In genomic region chr7:126823202-126823711, GRCm38 (mm10) we compare ENCODE assay signal across 11 mouse cellular contexts. TPM values are rescaled to one million over a fixed set of nuclear protein-coding genes. Genes with fewer than 3 reads are reported as not detected.
DNase-seq lines count a peak whose midpoint lies in the region; ATAC-seq and TF ChIP-seq lines count a peak whose summit lies in the region.
"Had no signal": no experiment of that assay in that cellular context is flagged by ENCODE, and none has a peak within 500 bp of the region (broad histone marks: within the 10 kb centered on the region; RNA-seq: fewer than 3 reads in every experiment).

No protein-coding gene starts in this region.

- H3K4me2 ChIP-seq in heart, embryonic 15.5 days = peak overlapping the region; percentile 57
- H3K4me2 ChIP-seq in embryonic facial prominence, embryonic 13.5 days = peak overlapping the region; percentile 59
- H3K4me2 ChIP-seq in limb, embryonic 12.5 days = peak overlapping the region; percentile 56
- peak overlapping the region; percentile 33 for H3K4me2 ChIP-seq in stomach, embryonic 14.5 days (replicated peaks; ENCODE audit: low read depth, low read length)

- ATAC-seq in heart, embryonic 15.5 days (replicated peaks; ENCODE audit: insufficient number of reproducible peaks, insufficient read depth, low FRiP score, low read depth) = 0 out of 2 replicates have a peak, but pooled peaks have one; percentile 19
- ATAC-seq in embryonic facial prominence, embryonic 13.5 days (ENCODE audit: insufficient number of reproducible peaks, insufficient read depth, low FRiP score, low TSS enrichment, low read depth) = 0 out of 2 replicates have a peak, but pooled peaks have one; percentile 10
- no peak for ATAC-seq in limb, embryonic 12.5 days (ENCODE audit: insufficient number of reproducible peaks, insufficient read depth, low FRiP score, low TSS enrichment, low read depth)
- no peak for ATAC-seq in stomach, embryonic 14.5 days (ENCODE audit: insufficient number of reproducible peaks, insufficient read depth, low FRiP score, low read depth)
- no peak for ATAC-seq in erythroid progenitor cell, adult 5-6 weeks (replicated peaks; ENCODE audit: low FRiP score, poor library complexity, severe bottlenecking)

- no peak for DNase-seq in heart, adult 11 months
- DNase-seq in brain, embryonic 14.5 days (ENCODE audit: low read depth) = peak; percentile 85
- no peak for DNase-seq in ovary, postnatal 14 days (ENCODE audit: low spot score)

- peaks cover 48% of the 10 kb centered on the region for H3K27me3 ChIP-seq in heart, embryonic 15.5 days
- peaks cover 38% of the 10 kb centered on the region for H3K27me3 ChIP-seq in embryonic facial prominence, embryonic 13.5 days
- peaks cover 45% of the 10 kb centered on the region for H3K27me3 ChIP-seq in limb, embryonic 12.5 days
- 0 out of 2 replicates have a peak, but pooled peaks cover 9% of the 10 kb centered on the region for H3K27me3 ChIP-seq in stomach, embryonic 14.5 days (ENCODE audit: control insufficient read depth, insufficient read depth, low read length)

- no peak overlapping the region for H3K9ac ChIP-seq in heart, embryonic 15.5 days
- H3K9ac ChIP-seq in embryonic facial prominence, embryonic 13.5 days = 0 out of 2 replicates have a peak overlapping the region, but pooled peaks have one; percentile 52
- H3K9ac ChIP-seq in limb, embryonic 12.5 days (replicated peaks) = peak overlapping the region; percentile 45; the same call in 1 of the 2 replicates
- H3K9ac ChIP-seq in stomach, embryonic 14.5 days (replicated peaks; ENCODE audit: low read depth, low read length) = no peak overlapping the region

- no peaks in the 10 kb centered on the region for H3K36me3 ChIP-seq in heart, embryonic 15.5 days
- H3K36me3 ChIP-seq in embryonic facial prominence, embryonic 13.5 days = no peaks in the 10 kb centered on the region
- no peaks in the 10 kb centered on the region for H3K36me3 ChIP-seq in limb, embryonic 12.5 days
- no peaks in the 10 kb centered on the region for H3K36me3 ChIP-seq in stomach, embryonic 14.5 days (ENCODE audit: control insufficient read depth, insufficient read depth, low read length)

- TF ChIP-seq POLR2A in brain, embryonic 14.5 days (IDR thresholded peaks at IDR 0.05; ENCODE audit: borderline replicate concordance, extremely low read depth, insufficient read depth, insufficient read length, poor library complexity, severe bottlenecking) = peak; percentile 48; the same call in 1 of the 2 replicates

- peaks cover 10% of the 10 kb centered on the region for H3K4me1 ChIP-seq in heart, embryonic 15.5 days (replicated peaks)
- H3K4me1 ChIP-seq in embryonic facial prominence, embryonic 13.5 days = peaks cover 5% of the 10 kb centered on the region; the same call in 1 of the 2 replicates
- peaks cover 11% of the 10 kb centered on the region for H3K4me1 ChIP-seq in limb, embryonic 12.5 days (replicated peaks)
- no peaks in the 10 kb centered on the region for H3K4me1 ChIP-seq in stomach, embryonic 14.5 days (ENCODE audit: control insufficient read depth, insufficient read depth, low read length)

- no peak overlapping the region for H3K27ac ChIP-seq in heart, embryonic 15.5 days
- H3K27ac ChIP-seq in embryonic facial prominence, embryonic 13.5 days = no peak overlapping the region
- no peak overlapping the region for H3K27ac ChIP-seq in limb, embryonic 12.5 days
- H3K27ac ChIP-seq in stomach, embryonic 14.5 days (ENCODE audit: low read length) = no peak overlapping the region

- no peak for TF ChIP-seq CTCF in brain, embryonic 14.5 days (IDR thresholded peaks at IDR 0.05; ENCODE audit: borderline replicate concordance, extremely low read depth, insufficient read depth, insufficient read length)

- peak overlapping the region; percentile 29 for H3K4me3 ChIP-seq in heart, embryonic 15.5 days
- peak overlapping the region; percentile 36 for H3K4me3 ChIP-seq in embryonic facial prominence, embryonic 13.5 days
- H3K4me3 ChIP-seq in limb, embryonic 12.5 days (replicated peaks) = peak overlapping the region; percentile 33
- H3K4me3 ChIP-seq in stomach, embryonic 14.5 days (ENCODE audit: low read depth, low read length) = peak overlapping the region; percentile 19

- no peaks in the 10 kb centered on the region for H3K9me3 ChIP-seq in heart, embryonic 15.5 days (replicated peaks)
- H3K9me3 ChIP-seq in embryonic facial prominence, embryonic 13.5 days = no peaks in the 10 kb centered on the region
- no peaks in the 10 kb centered on the region for H3K9me3 ChIP-seq in limb, embryonic 12.5 days
- no peaks in the 10 kb centered on the region for H3K9me3 ChIP-seq in stomach, embryonic 14.5 days (ENCODE audit: control insufficient read depth, low read depth, low read length)

- 0% methylated on average over 18 of the region's 19 CpGs for WGBS in heart, embryonic 15.5 days
- 2% methylated on average over 15 of the region's 19 CpGs for WGBS in embryonic facial prominence, embryonic 13.5 days
- WGBS in limb, embryonic 12.5 days = 0% methylated on average over 7 of the region's 19 CpGs
- 2% methylated on average over 17 of the region's 19 CpGs for WGBS in stomach, embryonic 14.5 days

RNA-seq across cellular contexts. Expression of gene 4930451I11Rik, which starts 8.2 kb away (rescaled TPM):
- polyA plus RNA-seq in heart, embryonic 15.5 days (2015; fragmentation: Nextera tagmentation; extraction: Ambion mirVana) = not detected in 2 replicates
- polyA plus RNA-seq in brain, embryonic 14.5 days (2012; rRNA removed) = not detected in 2 replicates
- polyA plus RNA-seq in embryonic facial prominence, embryonic 13.5 days (2015; fragmentation: Nextera tagmentation; extraction: Ambion mirVana) = not detected in 2 replicates
- polyA plus RNA-seq in limb, embryonic 12.5 days (2016; fragmentation: Nextera tagmentation; extraction: Ambion mirVana) = not detected in 2 replicates
- not detected in 2 replicates for polyA plus RNA-seq in stomach, embryonic 14.5 days (2014; fragmentation: Nextera tagmentation; extraction: Ambion mirVana)
- not detected in 2 replicates for total RNA-seq in erythroid progenitor cell, adult 5-6 weeks (2015; ENCODE audit: low replicate concordance)
- not detected in 2 replicates for total RNA-seq in erythroid progenitor cell, adult 5-6 weeks (2017; ENCODE audit: low replicate concordance)
- total RNA-seq: MEL; neutrophil, adult 5-6 weeks had no signal
- polyA plus RNA-seq: frontal cortex, adult 2 months had no signal

RNA-seq across cellular contexts. Expression of gene Doc2a, which starts 24.0 kb away (rescaled TPM):
- polyA plus RNA-seq in heart, embryonic 15.5 days (2015; fragmentation: Nextera tagmentation; extraction: Ambion mirVana) = 0.53 TPM in 1 of 2 replicates, not detected in the other
- 11.8 and 13.2 TPM in 2 replicates for polyA plus RNA-seq in brain, embryonic 14.5 days (2012; rRNA removed)
- 1.6 and 1.9 TPM in 2 replicates for polyA plus RNA-seq in embryonic facial prominence, embryonic 13.5 days (2015; fragmentation: Nextera tagmentation; extraction: Ambion mirVana)
- polyA plus RNA-seq in limb, embryonic 12.5 days (2016; fragmentation: Nextera tagmentation; extraction: Ambion mirVana) = 1.5 and 2.3 TPM in 2 replicates
- polyA plus RNA-seq in stomach, embryonic 14.5 days (2014; fragmentation: Nextera tagmentation; extraction: Ambion mirVana) = 0.75 and 2.0 TPM in 2 replicates
- total RNA-seq in erythroid progenitor cell, adult 5-6 weeks (2015; ENCODE audit: low replicate concordance) = not detected in 2 replicates
- not detected in 2 replicates for total RNA-seq in erythroid progenitor cell, adult 5-6 weeks (2017; ENCODE audit: low replicate concordance)
- total RNA-seq: neutrophil, adult 5-6 weeks had no signal

RNA-seq across cellular contexts. Expression of gene Fam57b, which starts 25.8 kb away (rescaled TPM):
- 0.69 and 1.3 TPM in 2 replicates for polyA plus RNA-seq in heart, embryonic 15.5 days (2015; fragmentation: Nextera tagmentation; extraction: Ambion mirVana)
- polyA plus RNA-seq in brain, embryonic 14.5 days (2012; rRNA removed) = 199 and 224 TPM in 2 replicates
- polyA plus RNA-seq in embryonic facial prominence, embryonic 13.5 days (2015; fragmentation: Nextera tagmentation; extraction: Ambion mirVana) = 0.45 and 0.70 TPM in 2 replicates
- 0.19 and 0.33 TPM in 2 replicates for polyA plus RNA-seq in limb, embryonic 12.5 days (2016; fragmentation: Nextera tagmentation; extraction: Ambion mirVana)
- polyA plus RNA-seq in stomach, embryonic 14.5 days (2014; fragmentation: Nextera tagmentation; extraction: Ambion mirVana) = 1.1 and 1.8 TPM in 2 replicates
- not detected in 2 replicates for total RNA-seq in erythroid progenitor cell, adult 5-6 weeks (2015; ENCODE audit: low replicate concordance)
- not detected in 2 replicates for total RNA-seq in erythroid progenitor cell, adult 5-6 weeks (2017; ENCODE audit: low replicate concordance)
- total RNA-seq: neutrophil, adult 5-6 weeks had no signal

RNA-seq across cellular contexts. Expression of gene Ppp4c, which starts 31.0 kb away (rescaled TPM):
- polyA plus RNA-seq in heart, embryonic 15.5 days (2015; fragmentation: Nextera tagmentation; extraction: Ambion mirVana) = 120 and 149 TPM in 2 replicates
- polyA plus RNA-seq in brain, embryonic 14.5 days (2012; rRNA removed) = 219 and 232 TPM in 2 replicates
- 300 and 311 TPM in 2 replicates for polyA plus RNA-seq in embryonic facial prominence, embryonic 13.5 days (2015; fragmentation: Nextera tagmentation; extraction: Ambion mirVana)
- polyA plus RNA-seq in limb, embryonic 12.5 days (2016; fragmentation: Nextera tagmentation; extraction: Ambion mirVana) = 378 and 401 TPM in 2 replicates
- 239 and 258 TPM in 2 replicates for polyA plus RNA-seq in stomach, embryonic 14.5 days (2014; fragmentation: Nextera tagmentation; extraction: Ambion mirVana)
- 63.7 and 105 TPM in 2 replicates for total RNA-seq in erythroid progenitor cell, adult 5-6 weeks (2015; ENCODE audit: low replicate concordance)
- 52.8 and 67.6 TPM in 2 replicates for total RNA-seq in erythroid progenitor cell, adult 5-6 weeks (2017; ENCODE audit: low replicate concordance)

RNA-seq across cellular contexts. Expression of gene Hirip3, which starts 38.5 kb away (rescaled TPM):
- 14.3 and 24.2 TPM in 2 replicates for polyA plus RNA-seq in heart, embryonic 15.5 days (2015; fragmentation: Nextera tagmentation; extraction: Ambion mirVana)
- 48.6 and 65.1 TPM in 2 replicates for polyA plus RNA-seq in brain, embryonic 14.5 days (2012; rRNA removed)
- polyA plus RNA-seq in embryonic facial prominence, embryonic 13.5 days (2015; fragmentation: Nextera tagmentation; extraction: Ambion mirVana) = 37.5 and 43.0 TPM in 2 replicates
- 46.1 and 50.7 TPM in 2 replicates for polyA plus RNA-seq in limb, embryonic 12.5 days (2016; fragmentation: Nextera tagmentation; extraction: Ambion mirVana)
- polyA plus RNA-seq in stomach, embryonic 14.5 days (2014; fragmentation: Nextera tagmentation; extraction: Ambion mirVana) = 20.2 and 21.2 TPM in 2 replicates
- total RNA-seq in erythroid progenitor cell, adult 5-6 weeks (2015; ENCODE audit: low replicate concordance) = 50.8 and 63.3 TPM in 2 replicates
- 193 and 296 TPM in 2 replicates for total RNA-seq in erythroid progenitor cell, adult 5-6 weeks (2017; ENCODE audit: low replicate concordance)

Comparison
In these comparisons a context has a peak if more than half of its experiments do, and no peak if none do; other contexts are left out.
1. ATAC-seq: peak in heart, embryonic 15.5 days (single experiment) and embryonic facial prominence, embryonic 13.5 days (single experiment); none in limb, embryonic 12.5 days (single experiment), stomach, embryonic 14.5 days (single experiment) and erythroid progenitor cell, adult 5-6 weeks (single experiment).
2. H3K9ac ChIP-seq: peak in embryonic facial prominence, embryonic 13.5 days (single experiment) and limb, embryonic 12.5 days (single experiment); none in heart, embryonic 15.5 days (single experiment) and stomach, embryonic 14.5 days (single experiment).
3. RNA of gene Fam57b, which starts 25.8 kb away (polyA plus RNA-seq): 199 to 224 TPM in brain, embryonic 14.5 days; 1.1 to 1.8 TPM in stomach, embryonic 14.5 days, 0.45 to 0.70 TPM in embryonic facial prominence, embryonic 13.5 days, 0.69 to 1.3 TPM in heart, embryonic 15.5 days and 0.19 to 0.33 TPM in limb, embryonic 12.5 days; every median in the first group is over 10 times any median in the second.
4. Peak in every context shown above with its lines, with median percentiles within 50 percentile points of each other: H3K4me2 ChIP-seq and H3K4me3 ChIP-seq.